Mouse (Mus musculus): ENCODE data around the gene Slc9b1. TPM values are rescaled to one million over a fixed set of nuclear protein-coding genes. Genes with fewer than 3 reads are reported as not detected.

The Slc9b1 gene
- polyA plus RNA-seq (2011; ENCODE audit: insufficient read depth, insufficient read length, low read depth, missing spikeins), result 18.4 and 20.9 TPM in 2 replicates

DNA sequence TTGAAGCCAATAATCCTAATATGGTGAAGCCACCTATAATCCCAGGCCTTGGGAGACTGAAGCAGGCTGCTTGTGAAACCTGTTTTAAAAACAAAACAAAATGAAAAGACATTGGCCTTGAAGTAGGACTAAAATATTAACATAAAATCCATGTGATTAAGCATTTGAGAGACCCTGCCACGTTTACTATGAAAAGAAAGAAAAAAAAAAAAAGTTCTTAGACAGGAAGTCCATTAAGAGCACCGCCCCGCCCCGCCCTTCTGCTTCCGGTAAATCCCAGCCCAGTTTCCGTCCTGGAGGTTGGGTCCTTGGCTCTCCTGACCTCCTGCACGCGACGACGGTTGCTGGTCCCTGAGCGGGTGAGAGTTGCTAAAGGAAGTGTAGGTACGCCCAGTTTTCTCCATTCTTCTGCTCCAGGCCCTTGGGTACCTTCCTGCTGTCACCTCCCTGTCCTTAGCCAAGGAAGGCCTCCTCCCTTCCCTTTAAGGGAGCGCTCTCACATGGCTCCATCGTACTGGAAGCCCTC lies at the start of gene Slc9b1:
TSS of gene Slc9b1 (plus strand) at position 291 of the 526 bp plus-strand sequence.
- Histone ChIP-seq H3K36me3 (ENCODE audit: control insufficient read depth, insufficient read depth, low read length, poor library complexity, severe bottlenecking) (no peaks in the 10 kb centered on the region; the same call in 1 of the 2 replicates), H3K9me3 (replicated peaks; ENCODE audit: control insufficient read depth, insufficient read depth, low read length, poor library complexity, severe bottlenecking) (no peaks in the 10 kb centered on the region), H3K27me3 (ENCODE audit: control insufficient read depth, insufficient read depth, low read length, poor library complexity, severe bottlenecking) (no peaks in the 10 kb centered on the region), H3K27ac (ENCODE audit: insufficient read depth, low read length) (no peak within 1 kb of the TSS), H3K4me3 (ENCODE audit: low read depth, low read length) (peak within 1 kb of the TSS; percentile 89), H3K4me1 (ENCODE audit: control insufficient read depth, insufficient read depth, low read length) (no peaks in the 10 kb centered on the region), H3K9ac (ENCODE audit: low read depth, poor library complexity, severe bottlenecking) (peak within 1 kb of the TSS; percentile 38)
- peak; percentile 71 for TF ChIP-seq POLR2A (IDR thresholded peaks at IDR 0.05; ENCODE audit: insufficient read depth, low read length)
- no peak for TF ChIP-seq CTCF (IDR thresholded peaks at IDR 0.05; ENCODE audit: low read depth, low read length)

DNA sequence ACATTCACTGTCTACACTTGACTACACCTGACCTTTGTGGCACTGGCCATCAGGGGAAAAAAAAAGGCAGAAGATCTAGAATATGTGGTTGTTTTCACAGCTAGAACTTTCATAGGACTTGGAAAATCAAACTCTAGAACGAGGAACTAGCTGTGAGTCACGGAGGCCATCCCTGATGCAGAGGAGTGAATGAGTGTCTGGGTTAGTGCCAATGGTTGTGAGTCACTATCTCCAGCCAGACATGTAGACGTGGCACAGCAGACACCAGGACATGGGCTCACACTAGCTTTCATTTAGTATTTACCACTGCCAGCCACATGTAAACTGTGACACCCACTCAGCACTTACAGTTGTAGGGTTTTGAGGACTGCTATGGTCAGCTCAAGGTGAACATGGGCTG lies 49.3 kb upstream of the Slc9b1 start:
- Histone ChIP-seq H3K27ac (ENCODE audit: insufficient read depth, low read length) (no peak overlapping the region), H3K36me3 (ENCODE audit: control insufficient read depth, insufficient read depth, low read length, poor library complexity, severe bottlenecking) (no peaks in the 10 kb centered on the region), H3K27me3 (ENCODE audit: control insufficient read depth, insufficient read depth, low read length, poor library complexity, severe bottlenecking) (no peaks in the 10 kb centered on the region), H3K9ac (ENCODE audit: low read depth, poor library complexity, severe bottlenecking) (no peak overlapping the region), H3K9me3 (replicated peaks; ENCODE audit: control insufficient read depth, insufficient read depth, low read length, poor library complexity, severe bottlenecking) (no peaks in the 10 kb centered on the region), H3K4me1 (ENCODE audit: control insufficient read depth, insufficient read depth, low read length) (no peaks in the 10 kb centered on the region), H3K4me3 (ENCODE audit: low read depth, low read length) (no peak overlapping the region)
- no peak for TF ChIP-seq EP300 (IDR thresholded peaks at IDR 0.05; ENCODE audit: insufficient read depth, low read depth, low read length)
- TF ChIP-seq CTCF (IDR thresholded peaks at IDR 0.05; ENCODE audit: low read depth, low read length), result no peak
- TF ChIP-seq POLR2A (IDR thresholded peaks at IDR 0.05; ENCODE audit: insufficient read depth, low read length), result no peak

DNA sequence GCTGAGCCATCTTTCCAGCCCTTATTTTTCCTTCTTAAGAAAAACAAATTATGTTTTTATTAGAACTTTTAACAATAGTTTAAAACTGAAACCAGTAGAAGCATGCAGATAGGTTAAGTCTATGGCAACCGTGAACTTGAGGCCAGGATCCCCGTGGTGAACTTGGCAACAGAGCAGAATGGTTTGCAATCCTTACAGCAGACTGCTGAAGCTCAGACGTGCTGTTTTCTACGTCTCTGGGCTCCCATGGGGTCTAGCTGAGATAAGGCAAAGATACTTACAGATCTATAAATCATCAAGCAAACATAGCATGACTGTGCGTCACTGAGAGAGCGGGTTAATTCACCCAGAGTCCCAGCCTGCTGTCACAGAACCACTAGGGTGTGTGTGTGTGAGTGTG lies 47.7 kb upstream of the Slc9b1 start:
- no peak overlapping the region for H3K4me3 ChIP-seq (ENCODE audit: low read depth, low read length)
- H3K27ac ChIP-seq (ENCODE audit: insufficient read depth, low read length), result no peak overlapping the region
- H3K9me3 ChIP-seq (replicated peaks; ENCODE audit: control insufficient read depth, insufficient read depth, low read length, poor library complexity, severe bottlenecking), result no peaks in the 10 kb centered on the region
- TF ChIP-seq POLR2A (IDR thresholded peaks at IDR 0.05; ENCODE audit: insufficient read depth, low read length) (no peak), EP300 (IDR thresholded peaks at IDR 0.05; ENCODE audit: insufficient read depth, low read depth, low read length) (no peak), CTCF (IDR thresholded peaks at IDR 0.05; ENCODE audit: low read depth, low read length) (no peak)
- H3K4me1 ChIP-seq (ENCODE audit: control insufficient read depth, insufficient read depth, low read length), result no peaks in the 10 kb centered on the region
- no peaks in the 10 kb centered on the region for H3K36me3 ChIP-seq (ENCODE audit: control insufficient read depth, insufficient read depth, low read length, poor library complexity, severe bottlenecking)
- H3K9ac ChIP-seq (ENCODE audit: low read depth, poor library complexity, severe bottlenecking), result no peak overlapping the region
- no peaks in the 10 kb centered on the region for H3K27me3 ChIP-seq (ENCODE audit: control insufficient read depth, insufficient read depth, low read length, poor library complexity, severe bottlenecking)

DNA sequence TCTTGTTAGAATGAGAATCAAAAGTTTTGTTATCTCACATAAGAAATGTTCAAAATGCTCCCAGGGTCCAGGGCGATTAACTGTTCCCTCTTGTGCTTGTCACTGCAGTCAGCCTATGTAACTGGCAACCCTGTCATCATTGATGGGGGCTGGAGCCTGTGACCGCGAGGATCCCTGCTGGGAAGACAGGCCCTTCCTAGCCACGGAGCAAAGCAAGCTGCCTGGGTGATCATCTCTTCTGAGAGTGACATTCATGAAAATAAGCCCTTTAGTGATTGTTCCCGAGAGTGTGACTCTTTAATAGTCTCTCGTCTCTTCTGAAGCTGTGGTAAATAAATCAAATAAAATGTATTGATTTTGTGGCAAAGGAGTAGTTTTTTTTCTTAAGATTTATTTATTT lies 43.8 kb upstream of the Slc9b1 start:
- H3K36me3 ChIP-seq (ENCODE audit: control insufficient read depth, insufficient read depth, low read length, poor library complexity, severe bottlenecking), result no peaks in the 10 kb centered on the region
- H3K27ac ChIP-seq (ENCODE audit: insufficient read depth, low read length), result no peak overlapping the region
- no peak for TF ChIP-seq POLR2A (IDR thresholded peaks at IDR 0.05; ENCODE audit: insufficient read depth, low read length)
- no peak for TF ChIP-seq CTCF (IDR thresholded peaks at IDR 0.05; ENCODE audit: low read depth, low read length)
- no peak for TF ChIP-seq EP300 (IDR thresholded peaks at IDR 0.05; ENCODE audit: insufficient read depth, low read depth, low read length)
- no peak overlapping the region for H3K9ac ChIP-seq (ENCODE audit: low read depth, poor library complexity, severe bottlenecking)
- no peaks in the 10 kb centered on the region for H3K9me3 ChIP-seq (replicated peaks; ENCODE audit: control insufficient read depth, insufficient read depth, low read length, poor library complexity, severe bottlenecking)
- H3K27me3 ChIP-seq (ENCODE audit: control insufficient read depth, insufficient read depth, low read length, poor library complexity, severe bottlenecking), result no peaks in the 10 kb centered on the region
- H3K4me1 ChIP-seq (ENCODE audit: control insufficient read depth, insufficient read depth, low read length), result no peaks in the 10 kb centered on the region
- no peak overlapping the region for H3K4me3 ChIP-seq (ENCODE audit: low read depth, low read length)

DNA sequence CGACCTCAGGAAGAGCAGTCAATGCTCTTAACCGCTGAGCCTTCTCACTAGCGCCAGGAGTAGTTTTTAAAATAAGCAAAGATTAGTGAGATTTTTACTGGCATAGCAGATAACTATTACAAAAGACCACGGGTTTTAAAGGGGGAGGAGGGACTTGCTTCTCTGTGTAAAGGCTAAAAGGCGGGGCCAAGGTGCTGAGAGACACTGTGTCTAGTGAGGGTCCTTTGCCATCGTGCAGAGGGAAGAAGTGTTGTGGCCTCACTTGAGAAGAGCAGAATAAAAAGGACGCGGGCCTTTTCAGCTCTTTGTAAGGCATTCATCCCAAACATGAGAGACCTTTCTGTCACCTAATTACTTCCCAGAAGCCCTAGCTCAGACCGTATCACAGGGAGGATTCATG lies 43.3 kb upstream of the Slc9b1 start:
- Histone ChIP-seq H3K36me3 (ENCODE audit: control insufficient read depth, insufficient read depth, low read length, poor library complexity, severe bottlenecking) (no peaks in the 10 kb centered on the region), H3K4me1 (ENCODE audit: control insufficient read depth, insufficient read depth, low read length) (no peaks in the 10 kb centered on the region), H3K9me3 (replicated peaks; ENCODE audit: control insufficient read depth, insufficient read depth, low read length, poor library complexity, severe bottlenecking) (no peaks in the 10 kb centered on the region), H3K4me3 (ENCODE audit: low read depth, low read length) (no peak overlapping the region), H3K27me3 (ENCODE audit: control insufficient read depth, insufficient read depth, low read length, poor library complexity, severe bottlenecking) (no peaks in the 10 kb centered on the region), H3K27ac (ENCODE audit: insufficient read depth, low read length) (no peak overlapping the region), H3K9ac (ENCODE audit: low read depth, poor library complexity, severe bottlenecking) (no peak overlapping the region)
- no peak for TF ChIP-seq CTCF (IDR thresholded peaks at IDR 0.05; ENCODE audit: low read depth, low read length)
- TF ChIP-seq EP300 (IDR thresholded peaks at IDR 0.05; ENCODE audit: insufficient read depth, low read depth, low read length), result no peak
- no peak for TF ChIP-seq POLR2A (IDR thresholded peaks at IDR 0.05; ENCODE audit: insufficient read depth, low read length)

DNA sequence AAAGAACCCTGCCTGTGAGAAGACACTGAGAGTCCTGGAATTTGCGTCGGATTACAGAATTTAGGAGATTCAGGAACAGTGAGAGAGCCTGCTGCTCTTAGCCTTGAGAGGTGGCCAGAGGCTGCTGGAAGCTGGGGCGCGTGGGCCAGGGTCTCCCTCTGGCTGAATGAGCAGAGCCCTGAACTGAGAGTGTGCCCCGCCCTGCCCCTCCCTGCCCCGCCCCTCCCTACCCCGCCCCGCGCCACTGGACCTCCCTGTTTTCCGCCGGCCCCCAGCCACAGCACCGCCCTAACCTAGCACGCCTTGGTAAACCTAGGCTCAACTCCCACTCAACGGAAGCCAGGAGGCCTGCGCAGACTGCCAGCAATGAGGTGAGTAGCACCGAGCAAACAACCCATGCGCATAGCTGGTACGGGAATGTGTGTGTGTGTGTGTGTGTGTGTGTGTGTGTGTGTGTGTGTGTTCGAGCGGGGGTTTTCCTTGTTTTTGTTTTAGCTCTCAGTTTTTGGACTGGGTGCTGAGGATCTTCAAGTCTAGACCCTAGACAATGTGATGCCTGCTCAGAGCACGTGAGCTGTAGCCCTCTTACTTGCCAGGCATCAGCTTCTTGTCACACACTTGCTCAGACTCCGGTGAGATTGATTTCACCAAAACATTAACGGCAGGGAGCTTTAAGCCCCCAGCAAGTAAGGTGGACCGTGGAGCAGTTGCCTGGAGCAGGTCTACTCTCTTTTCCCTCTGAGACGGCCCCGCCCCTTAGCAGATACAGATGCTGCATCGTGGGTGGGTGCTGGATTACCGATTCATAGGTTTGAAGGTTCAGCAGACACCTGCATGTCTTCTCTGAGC lies 40.2 kb upstream of the Slc9b1 start, which contains the start of gene Slc9b2:
TSS of gene Slc9b2 (plus strand) at position 290 of the 849 bp plus-strand sequence.
- Histone ChIP-seq H3K27ac (ENCODE audit: insufficient read depth, low read length) (no peak within 1 kb of the TSS), H3K4me1 (ENCODE audit: control insufficient read depth, insufficient read depth, low read length) (no peaks in the 10 kb centered on the region)

More for the DNA sequence above, 40.2 kb upstream of the Slc9b1 start, which contains the start of gene Slc9b2:
- Histone ChIP-seq H3K27me3 (ENCODE audit: control insufficient read depth, insufficient read depth, low read length, poor library complexity, severe bottlenecking) (no peaks in the 10 kb centered on the region), H3K9me3 (replicated peaks; ENCODE audit: control insufficient read depth, insufficient read depth, low read length, poor library complexity, severe bottlenecking) (no peaks in the 10 kb centered on the region), H3K36me3 (ENCODE audit: control insufficient read depth, insufficient read depth, low read length, poor library complexity, severe bottlenecking) (no peaks in the 10 kb centered on the region), H3K9ac (ENCODE audit: low read depth, poor library complexity, severe bottlenecking) (no peak within 1 kb of the TSS), H3K4me3 (ENCODE audit: low read depth, low read length) (peak within 1 kb of the TSS; percentile 41)
- TF ChIP-seq EP300 (IDR thresholded peaks at IDR 0.05; ENCODE audit: insufficient read depth, low read depth, low read length), result no peak
- no peak for TF ChIP-seq CTCF (IDR thresholded peaks at IDR 0.05; ENCODE audit: low read depth, low read length)
- TF ChIP-seq POLR2A (IDR thresholded peaks at IDR 0.05; ENCODE audit: insufficient read depth, low read length), result no peak
